Mouse (Mus musculus) bone marrow macrophage, adult 2 months (primary cell): Measurements from ENCODE around the gene Prkcz.
A peak's percentile ranks its signal among the peaks of the same experiment; 100 is the strongest.

Experiments used
- CTCF ChIP-seq: IDR thresholded peaks from 2 replicates; pipeline ENCODE4 v1.5.1; 2012; ENCODE audit warnings: low read depth, mild to moderate bottlenecking, low read length, moderate library complexity
- POLR2A ChIP-seq: IDR thresholded peaks from 2 replicates; pipeline ENCODE4 v1.6.1; 2012; ENCODE audit warnings: mild to moderate bottlenecking, low read depth, low read length, borderline replicate concordance

GRCm38 (mm10) chr4:155250361-155251117 is 110.6 kb downstream of the Prkcz start:
- no peak for TF ChIP-seq POLR2A
- TF ChIP-seq CTCF: 0 out of 2 replicates have a peak, but pooled peaks have one; percentile 10
